Mouse (Mus musculus) hindlimb bud, embryonic 11.5 days (tissue): ENCODE data around the gene Fam207a.

Experiments
- DNase-seq: peaks from one replicate; pipeline ENCODE4 v3.0.0-alpha.2; 2012; ENCODE audit warnings: low read depth, low spot score; ENCODE audit errors: extremely low spot score

The Fam207a gene

DNA sequence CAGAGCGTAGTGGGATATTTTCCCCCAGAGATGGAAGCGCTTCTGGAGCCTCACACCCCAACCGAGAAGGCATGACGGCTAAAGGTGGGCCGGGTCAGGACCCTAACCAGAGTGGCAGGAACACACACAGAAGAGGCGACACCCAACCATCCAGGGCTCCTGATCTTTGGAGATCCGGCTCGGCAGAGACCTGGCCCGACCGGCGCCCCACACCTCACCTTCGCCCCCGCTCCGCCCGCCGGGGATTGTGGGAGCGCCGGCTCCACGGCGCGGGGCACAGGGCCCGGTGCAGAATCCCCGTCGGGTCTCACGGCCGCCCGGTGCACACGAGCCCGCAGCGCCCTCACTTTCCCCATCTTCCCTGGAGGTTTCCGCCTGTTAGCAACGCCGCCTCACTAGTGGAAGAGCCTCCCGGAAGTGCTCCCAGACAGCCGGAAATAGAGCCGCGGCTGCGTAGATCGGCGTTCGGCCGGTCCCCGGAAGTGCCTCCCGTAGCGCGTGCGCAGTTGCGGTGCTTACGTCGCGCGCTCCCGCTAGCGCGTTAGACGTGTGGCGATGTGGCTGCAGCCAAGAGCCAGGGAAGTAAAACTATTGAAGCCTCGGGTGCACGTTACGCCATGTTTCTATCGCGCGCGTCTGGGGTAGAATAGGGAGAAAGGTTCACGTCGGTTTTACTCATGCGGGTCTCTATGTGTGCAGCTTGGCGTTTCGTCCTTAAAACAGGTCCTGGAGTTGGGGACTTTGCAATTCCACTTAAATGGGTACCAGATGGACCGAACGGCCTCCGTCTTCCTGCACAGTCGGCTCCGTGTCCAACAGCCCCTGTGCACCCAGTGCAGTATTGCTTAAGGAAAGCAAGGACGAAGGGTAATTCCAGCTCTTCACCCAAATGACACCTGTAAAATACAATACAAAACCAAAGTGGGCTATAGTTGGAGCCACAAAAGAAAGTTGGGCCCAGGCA is at the start of gene Fam207a:
Gene Fam207a, minus strand, starts transcription at position 401 of the 964 bp plus-strand sequence.
- DNase-seq, result peak; percentile 63

DNA sequence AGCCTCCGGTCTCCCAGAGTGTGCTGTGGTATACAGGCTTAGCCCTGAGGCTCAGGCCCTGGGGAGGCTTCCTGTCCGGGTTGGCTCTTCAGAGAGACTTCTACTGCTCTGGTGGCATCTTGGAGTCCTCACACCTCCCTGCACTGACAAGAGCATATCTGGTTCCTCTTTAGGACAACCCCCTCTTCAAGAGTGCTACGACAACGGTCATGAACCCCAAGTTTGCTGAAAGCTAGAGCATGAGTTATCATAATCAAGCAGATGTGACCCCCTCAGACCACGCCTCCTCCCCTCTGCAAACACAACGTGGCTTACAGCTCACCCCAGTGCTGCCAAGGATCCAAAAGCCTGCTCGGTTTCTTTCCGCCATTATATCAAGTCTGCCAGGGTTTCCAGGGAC is 49.4 kb upstream of the Fam207a start:
- DNase-seq, result no peak

DNA sequence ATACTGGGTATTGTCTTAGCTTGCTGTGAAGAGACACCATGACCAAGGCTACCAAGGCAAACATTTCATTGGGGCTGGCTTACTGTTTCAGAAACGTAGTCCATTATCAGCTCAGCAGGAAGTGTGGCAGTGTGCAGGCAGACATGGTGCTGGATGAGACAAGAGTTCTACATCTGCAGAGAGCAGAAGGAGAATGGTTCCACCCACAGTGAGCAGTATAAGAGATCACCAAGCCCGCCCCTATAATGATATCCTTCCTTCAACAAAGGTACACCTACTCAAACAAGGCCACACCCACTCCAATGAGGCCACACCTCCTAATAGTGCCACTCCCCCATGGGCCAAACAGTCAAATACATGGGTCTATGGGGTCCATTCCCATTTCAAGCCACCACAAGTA is 45.9 kb upstream of the Fam207a start:
- no peak for DNase-seq

DNA sequence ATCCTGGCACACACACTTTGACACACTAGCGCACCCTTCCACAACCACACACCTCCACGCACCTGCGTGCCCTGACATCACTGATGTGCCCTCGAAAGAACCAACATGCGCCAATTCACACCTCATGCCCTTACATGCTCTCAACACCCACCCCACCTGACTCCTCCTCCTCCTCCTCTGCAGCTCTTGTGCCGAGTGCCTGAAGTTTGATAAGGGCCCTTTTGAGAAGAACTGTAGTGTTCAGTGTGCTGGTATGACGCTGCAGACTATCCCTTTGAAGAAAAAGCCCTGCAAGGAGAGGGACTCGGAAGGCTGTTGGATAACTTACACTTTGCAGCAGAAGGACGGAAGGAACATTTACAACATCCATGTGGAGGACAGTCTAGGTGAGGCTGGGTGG is 45.2 kb upstream of the Fam207a start:
- no peak for DNase-seq

DNA sequence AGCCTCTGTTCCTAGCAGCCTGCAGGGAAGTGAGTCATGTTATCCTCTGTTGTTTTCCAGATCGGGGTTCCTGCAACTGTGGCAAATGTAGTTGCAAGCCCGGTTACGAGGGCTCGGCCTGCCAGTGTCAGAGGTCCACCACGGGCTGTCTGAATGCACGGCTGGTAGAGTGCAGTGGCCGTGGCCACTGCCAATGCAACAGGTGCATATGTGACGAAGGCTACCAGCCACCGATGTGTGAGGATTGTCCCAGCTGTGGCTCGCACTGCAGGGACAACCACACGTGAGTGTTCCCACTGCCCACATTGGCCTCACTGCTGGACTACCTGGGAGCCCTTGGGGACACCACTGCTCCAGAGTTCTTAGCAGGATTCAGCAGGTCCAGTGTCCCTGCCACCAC is 44.5 kb upstream of the Fam207a start:
- DNase-seq, result no peak

DNA sequence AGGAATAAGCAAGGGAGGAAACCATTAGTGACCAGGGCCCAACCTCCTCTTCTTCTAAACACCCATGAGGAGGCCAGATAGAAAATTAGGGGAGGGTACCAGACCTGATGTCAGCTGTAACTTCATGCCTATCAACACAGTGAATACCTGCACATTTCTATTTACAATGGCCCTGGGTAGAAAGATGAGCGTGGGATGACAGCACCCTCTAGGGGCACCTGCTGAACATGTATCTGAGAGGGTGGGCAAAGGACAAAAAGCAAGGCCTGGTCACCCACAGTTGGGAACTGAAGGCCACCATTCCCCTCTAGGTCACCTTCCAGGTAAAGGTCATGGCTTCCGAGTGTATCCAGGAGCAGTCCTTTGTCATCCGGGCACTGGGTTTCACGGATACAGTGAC is 42.1 kb upstream of the Fam207a start:
- no peak for DNase-seq

DNA sequence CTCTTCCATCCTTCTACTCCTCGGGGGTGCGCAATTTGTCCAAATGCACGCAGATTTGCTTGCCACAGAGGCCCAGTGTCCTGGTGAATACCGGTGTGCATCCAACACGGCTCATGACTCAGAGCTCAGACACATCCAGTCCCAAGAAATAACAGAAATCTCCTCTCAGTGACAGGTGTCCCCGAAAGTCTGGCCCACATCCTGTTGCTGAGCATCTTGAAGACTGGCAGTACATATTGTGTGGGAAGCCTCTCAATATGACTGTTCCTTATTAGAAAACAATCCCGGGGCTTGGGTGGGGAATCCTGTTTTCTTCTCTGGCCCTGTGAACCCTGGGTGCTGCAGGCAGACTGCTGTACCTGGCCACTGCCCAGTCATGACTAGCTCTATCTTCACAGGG is 41.0 kb upstream of the Fam207a start:
- no peak for DNase-seq

DNA sequence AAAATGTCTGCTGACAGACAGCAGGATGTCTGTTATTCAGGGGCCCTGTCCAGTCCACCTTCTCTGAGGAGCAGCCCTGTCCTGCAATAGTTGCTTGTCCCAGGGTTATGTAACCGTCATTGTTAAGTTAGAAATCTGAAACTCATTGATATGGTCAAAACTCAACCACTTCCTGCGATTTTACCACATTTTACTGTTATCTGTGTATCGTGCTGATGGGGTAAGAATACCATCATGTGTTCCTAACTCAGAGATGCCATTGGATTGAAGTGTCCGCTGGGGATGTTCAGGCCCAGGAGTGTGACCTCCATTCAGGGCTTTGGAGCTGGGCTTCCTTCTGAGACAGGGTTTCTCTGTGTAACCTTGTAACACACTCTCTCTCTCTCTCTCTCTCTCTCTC is 39.3 kb upstream of the Fam207a start:
- DNase-seq, result no peak

DNA sequence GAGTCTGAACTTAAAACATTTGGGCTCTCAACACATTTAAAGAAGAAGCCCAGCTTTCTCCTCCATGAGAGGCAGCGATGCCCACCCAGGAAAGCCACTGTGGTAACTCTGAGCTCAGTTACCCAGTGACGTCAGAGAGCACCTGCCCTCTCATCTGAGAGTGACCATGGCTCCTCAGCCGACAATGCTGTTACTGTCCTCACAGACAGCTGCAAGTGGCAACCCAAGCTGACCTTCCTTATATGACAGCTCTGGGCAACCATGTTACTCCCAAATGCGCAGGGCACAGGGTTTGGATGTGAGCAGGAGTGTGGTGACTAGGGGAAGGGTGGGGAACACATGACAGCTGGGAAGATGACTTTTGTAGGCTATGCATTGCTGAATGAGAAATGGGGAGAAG is 37.7 kb upstream of the Fam207a start:
- no peak for DNase-seq

DNA sequence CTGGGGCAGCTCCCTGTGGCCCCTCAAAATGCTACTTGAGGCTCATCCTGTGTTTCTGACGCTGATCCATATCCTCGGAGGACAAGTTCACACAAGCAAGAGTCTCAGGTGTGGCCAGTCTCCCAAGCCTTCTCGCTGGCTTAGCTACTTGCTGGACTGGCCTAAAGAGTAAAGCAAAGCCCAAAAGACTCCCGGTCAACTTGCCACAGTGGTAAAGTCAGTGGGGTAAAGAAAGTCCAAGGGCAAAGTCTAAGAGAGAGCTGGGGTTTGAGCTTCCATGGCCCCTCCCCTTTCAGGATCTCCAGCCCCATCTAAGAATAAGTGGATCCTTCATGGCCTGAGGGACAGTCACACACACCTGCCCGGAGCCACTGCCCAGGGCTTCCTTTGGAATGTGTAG is 36.6 kb upstream of the Fam207a start:
- DNase-seq, result no peak

DNA sequence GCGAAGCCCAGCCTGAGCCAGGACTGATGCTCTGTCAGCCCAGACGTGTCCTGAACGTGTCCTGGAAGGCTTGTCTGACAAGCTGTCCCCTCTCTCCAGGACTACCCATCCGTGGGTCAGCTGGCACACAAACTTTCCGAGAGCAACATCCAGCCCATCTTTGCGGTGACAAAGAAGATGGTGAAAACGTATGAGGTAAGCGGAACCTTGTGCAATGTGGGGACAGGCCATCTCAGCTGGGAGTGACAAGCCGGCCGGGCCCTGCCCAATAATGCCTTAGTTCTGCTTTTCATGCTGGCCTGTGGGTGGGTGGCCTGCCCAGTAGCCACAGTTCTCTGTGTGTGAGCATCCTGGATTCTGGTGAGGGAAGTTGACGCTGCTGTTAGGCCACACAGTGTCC is 35.3 kb upstream of the Fam207a start:
- DNase-seq, result no peak

DNA sequence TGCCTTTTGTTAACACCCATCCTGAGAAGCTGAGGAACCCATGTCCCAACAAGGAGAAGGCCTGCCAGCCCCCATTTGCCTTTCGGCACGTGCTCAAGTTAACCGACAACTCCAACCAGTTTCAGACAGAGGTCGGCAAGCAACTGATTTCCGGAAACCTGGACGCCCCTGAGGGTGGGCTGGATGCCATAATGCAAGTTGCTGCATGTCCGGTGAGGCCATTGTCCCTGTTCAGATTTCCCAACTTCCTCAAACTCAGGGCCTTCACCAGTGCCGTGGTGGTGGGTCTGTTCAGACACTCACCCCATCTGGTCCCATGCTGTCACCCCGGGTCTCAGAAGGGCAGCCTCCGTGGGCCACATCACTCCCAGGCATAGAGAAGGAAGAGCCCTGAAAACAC is 33.0 kb upstream of the Fam207a start:
- DNase-seq, result no peak

DNA sequence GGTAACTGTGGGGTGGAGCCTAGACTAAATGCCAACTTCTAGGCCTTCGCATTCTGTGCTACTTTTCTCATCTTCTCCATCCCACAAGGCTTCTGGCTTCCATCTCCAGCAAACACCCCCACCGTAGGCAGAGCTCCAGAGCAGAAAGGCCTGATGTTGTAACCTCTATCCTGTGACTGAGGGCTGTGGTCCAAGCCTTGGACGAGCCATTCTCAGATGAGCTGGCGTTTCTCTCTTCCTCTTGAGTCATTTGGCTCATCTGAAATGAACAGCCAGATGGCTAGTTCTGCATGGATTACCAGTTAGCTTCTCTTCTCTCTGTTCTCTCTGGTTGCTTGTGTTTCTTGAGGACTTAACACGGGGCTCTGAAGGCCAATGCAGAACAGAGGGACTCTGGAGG is 29.3 kb upstream of the Fam207a start:
- no peak for DNase-seq

DNA sequence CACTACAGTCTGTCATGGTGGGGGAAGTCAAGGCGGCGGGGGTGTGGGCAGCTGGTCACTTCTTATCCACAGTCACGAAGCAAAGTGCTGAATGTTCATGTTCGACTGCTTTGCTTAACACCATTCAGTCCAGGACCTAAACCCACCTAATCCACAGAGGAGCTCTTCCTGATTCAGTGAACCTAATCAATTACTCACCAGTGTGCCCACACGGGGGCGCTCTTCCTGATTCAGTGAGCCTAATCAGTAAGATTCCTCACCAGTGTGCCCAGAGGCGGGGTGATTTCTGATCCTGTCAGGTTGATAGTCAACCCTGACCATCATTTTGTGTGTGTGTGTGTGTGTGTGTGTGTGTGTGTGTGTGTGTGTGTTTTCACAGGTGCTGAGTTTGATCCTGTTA is 27.6 kb upstream of the Fam207a start:
- DNase-seq, result no peak

DNA sequence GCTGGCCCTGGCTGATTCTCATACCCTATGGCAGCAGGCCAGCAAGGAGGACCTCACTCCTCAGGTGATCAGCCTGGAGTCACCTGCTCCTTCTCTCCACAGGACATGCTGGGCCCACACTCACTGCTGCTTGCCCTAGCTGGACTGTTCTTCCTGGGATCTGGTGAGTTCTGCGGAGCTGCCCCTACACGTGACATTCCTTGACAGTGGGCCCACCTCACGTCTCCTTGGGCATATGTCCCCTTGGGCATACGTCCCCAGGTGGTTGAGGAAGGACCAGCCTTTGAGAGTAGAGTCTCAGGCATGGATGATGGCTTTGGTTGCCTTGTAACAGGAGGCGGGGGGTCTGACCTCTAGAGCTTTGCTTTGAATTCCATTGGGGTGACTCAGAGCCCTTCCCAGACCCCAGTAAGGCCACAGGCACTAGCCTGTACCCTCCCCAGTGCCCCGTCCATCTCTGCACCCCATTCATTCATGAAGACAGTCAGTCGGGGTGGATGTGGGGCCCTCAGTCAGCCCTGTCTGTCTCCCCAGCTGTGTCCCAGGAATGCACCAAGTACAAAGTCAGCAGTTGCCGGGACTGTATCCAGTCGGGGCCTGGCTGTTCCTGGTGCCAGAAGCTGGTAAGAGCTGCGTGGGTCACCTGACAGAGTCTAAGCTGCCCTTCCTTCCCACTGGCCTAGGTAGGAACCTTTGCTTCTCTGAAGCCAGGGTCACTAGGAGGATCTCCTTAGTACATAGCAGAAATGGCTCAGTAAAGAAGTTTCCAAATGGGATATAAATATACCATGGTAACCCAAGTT is 26.5 kb upstream of the Fam207a start:
- no peak for DNase-seq

DNA sequence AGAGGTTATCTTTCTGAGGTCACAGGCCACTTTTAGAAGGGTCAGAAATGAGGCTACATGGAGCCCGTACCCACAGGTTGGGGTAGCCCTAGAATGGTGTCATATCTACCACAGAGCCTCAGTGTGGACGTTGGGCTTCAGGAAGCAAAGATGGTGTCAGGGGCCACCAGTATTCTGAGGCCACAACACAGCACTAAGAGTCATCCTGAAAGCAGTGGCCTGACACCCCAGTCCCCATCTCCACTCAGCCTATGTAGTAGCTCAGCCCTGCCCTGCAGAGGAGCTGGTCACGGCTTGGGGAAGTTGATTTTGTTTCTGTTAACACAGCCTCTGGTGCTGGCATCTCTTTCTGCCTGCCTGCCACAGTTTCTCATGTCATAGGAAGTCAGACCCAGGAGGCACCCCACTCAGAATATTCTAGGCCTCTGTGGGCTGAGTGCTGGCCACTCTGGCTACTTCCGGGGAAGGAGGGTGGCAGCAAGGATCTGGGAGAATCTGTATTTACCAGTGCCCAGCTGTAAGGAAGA is 25.1 kb upstream of the Fam207a start:
- no peak for DNase-seq

DNA sequence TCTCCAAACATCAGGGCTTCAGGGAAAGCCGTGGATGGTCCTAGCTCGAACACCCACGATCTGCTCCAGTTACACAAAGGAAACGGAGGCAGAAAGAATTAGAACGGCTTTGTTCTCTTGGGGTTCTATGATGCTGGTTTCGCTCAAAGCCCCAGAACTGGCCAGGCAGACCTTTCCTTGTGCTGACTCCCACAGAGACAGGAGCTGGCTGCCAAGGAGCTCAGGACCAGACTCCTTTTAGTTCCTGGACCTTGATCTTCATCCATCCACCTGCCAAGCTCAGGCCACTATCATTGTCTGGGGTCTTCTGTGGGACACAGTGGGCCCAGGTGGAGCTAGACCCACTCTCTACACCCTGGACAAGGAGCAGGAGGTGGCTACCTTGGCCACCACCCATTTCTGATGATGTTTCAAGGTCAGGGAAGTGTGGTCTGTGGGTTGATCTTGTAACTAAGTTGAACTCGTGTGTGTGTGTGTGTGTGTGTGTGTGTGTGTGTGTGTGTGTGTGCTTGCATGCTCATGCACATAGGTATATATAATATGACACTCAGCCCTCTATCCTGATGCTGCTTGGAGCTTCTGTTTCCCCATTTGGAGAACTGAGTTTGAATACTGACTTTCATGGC is 23.8 kb upstream of the Fam207a start:
- no peak for DNase-seq

DNA sequence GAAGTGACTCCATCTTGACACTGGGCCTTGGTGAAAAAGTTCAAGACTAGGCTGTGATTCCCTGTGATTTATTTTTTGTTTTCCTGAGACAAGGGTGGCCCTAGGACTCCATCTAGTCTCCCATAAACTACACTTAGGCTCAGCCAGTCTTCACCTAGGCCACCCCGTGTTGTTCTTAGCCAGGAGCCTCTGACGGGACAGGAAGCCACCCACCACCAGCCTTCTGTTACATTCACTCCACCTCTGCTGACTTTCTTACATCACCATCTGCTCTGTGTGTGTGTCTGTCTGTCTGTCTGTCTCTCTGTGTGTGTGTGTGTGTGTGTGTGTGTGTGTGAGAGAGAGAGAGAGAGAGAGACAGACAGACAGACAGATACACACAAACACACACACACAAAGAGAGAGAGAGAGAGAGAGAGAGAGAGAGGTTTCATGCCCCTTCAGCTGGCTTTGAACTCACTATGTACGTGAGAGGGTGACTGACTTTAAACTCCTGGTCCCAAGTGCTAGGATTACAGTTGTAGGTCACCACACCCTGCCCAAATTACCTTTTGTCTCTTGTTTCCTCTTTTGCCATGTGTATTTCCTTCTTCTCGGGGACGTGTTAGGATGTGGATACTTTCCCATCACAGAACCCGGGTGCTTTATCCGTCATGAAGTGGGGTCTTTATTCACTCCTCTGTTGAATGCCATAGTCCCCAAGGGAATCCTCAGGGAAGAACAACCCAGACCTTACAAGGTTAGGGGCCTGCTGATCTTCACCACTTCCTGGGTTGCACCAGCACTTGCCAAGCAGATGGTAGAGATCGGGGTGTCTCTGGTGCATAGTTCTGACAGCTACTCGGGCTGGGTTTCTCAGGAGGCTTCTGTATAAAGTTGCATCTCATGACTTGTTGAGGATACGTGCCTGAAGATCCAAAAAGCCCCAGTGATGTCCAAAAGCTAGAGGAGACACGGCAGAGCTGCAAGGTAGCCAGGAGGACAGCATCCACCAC is 21.9 kb upstream of the Fam207a start:
- no peak for DNase-seq

DNA sequence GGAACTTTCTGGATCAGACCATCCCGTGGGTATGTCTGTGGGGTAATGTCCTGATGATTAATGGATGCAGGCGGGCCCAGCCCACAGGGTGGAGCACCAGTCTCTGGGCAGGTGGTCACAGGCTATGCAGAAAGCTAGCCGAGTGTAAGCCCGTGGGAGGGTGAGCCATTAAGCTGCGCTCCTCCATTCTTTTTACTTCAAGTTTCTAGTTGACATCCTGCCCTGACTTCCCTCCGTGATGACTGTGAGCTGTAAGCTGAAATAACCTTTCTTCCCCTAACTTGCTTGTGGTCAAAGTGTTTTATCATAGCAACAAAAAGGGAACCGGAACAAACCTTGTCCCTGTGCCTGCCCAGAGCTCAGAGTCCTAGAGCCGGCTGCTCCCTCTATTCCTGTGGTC is 21.1 kb upstream of the Fam207a start:
- no peak for DNase-seq

DNA sequence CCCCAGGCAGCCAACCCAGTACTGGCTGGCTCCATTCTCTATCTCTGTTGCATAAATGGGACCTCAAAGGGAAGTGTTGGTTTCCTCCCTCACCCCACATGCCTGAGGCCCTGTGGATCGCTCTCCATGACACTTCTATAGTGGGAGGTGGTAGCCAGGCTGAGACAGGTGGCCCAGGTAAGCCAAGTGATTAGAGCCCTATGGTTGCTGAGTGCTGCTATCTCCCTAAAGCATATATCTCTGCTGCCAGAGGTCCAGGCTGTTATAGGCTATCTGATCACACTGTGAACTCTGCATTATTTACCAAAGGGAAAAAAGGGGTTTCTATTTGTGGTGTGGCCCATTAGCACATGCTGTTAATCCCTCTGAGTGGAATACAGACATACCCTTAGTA is 16.4 kb upstream of the Fam207a start:
- no peak for DNase-seq
